Mouse (Mus musculus): ENCODE data around the gene Gata5. TPM values are rescaled to one million over a fixed set of nuclear protein-coding genes. Genes with fewer than 3 reads are reported as not detected.

The Gata5 gene
- polyA plus RNA-seq, 1 experiment from 2014 or later = 0.14 TPM

DNA sequence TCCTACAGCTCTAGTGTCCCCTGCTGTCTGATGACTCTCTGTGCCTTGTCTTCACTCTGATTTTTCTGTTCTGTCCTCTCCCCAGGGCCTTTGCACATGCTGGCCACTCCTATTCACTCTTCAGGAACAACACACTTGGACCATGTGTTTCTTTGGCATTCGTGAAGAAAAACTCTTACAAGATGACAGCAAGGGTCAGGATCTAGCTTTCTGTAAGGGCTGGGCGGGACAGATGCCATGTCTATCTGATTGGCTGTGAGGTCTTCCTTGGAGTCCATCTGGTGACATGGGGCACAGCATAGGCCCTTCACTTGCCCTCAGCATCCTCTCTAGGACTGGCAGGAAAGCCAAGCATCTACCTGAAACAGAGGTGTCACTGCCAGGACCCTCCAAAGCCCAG, 28.5 kb downstream of the Gata5 start:
- no peaks in the 10 kb centered on the region; the same call in 1 of the 2 replicates for H3K9me3 ChIP-seq (replicated peaks; ENCODE audit: control insufficient read depth, low read length)
- WGBS = 63% methylated on average over 2 of the region's 2 CpGs
- H3K9ac ChIP-seq (replicated peaks; ENCODE audit: low read length) = no peak overlapping the region
- H3K4me3 ChIP-seq (ENCODE audit: low read depth, low read length) = no peak overlapping the region
- H3K4me2 ChIP-seq (ENCODE audit: low read depth, low read length) = no peak overlapping the region
- H3K27me3 ChIP-seq (ENCODE audit: control insufficient read depth, insufficient read depth, low read length) = no peaks in the 10 kb centered on the region
- H3K27ac ChIP-seq (replicated peaks; ENCODE audit: low read depth, low read length) = no peak overlapping the region
- no peaks in the 10 kb centered on the region for H3K4me1 ChIP-seq (ENCODE audit: control insufficient read depth, insufficient read depth, low read length)
- H3K36me3 ChIP-seq (replicated peaks; ENCODE audit: control insufficient read depth, insufficient read depth, low read depth, low read length) = no peaks in the 10 kb centered on the region
- ATAC-seq (replicated peaks; ENCODE audit: insufficient number of reproducible peaks, low FRiP score, low TSS enrichment, low read depth) (no peak), DNase-seq (ENCODE audit: low spot score) (no peak)

DNA sequence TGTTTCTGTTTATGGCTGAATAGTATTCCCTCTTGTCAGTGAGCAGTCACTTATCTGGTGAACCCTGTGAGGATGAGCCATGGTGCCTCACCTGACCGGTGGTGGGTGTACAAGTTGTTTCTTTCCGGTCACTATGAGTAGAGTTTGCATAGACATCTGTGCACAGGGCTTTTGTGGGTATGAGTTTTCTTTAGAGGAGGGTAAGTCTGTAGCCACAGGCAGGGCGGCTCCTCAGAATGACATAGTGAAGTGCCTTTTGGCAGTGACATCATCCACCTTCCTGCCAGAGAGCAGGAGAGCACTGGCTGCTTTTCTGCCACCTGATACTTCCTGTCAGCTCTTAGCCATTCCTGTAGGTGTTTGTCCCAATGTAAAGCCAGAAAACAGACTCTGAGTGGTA, 29.0 kb downstream of the Gata5 start:
- Histone ChIP-seq H3K36me3 (replicated peaks; ENCODE audit: control insufficient read depth, insufficient read depth, low read depth, low read length) (no peaks in the 10 kb centered on the region), H3K9ac (replicated peaks; ENCODE audit: low read length) (no peak overlapping the region), H3K4me1 (ENCODE audit: control insufficient read depth, insufficient read depth, low read length) (no peaks in the 10 kb centered on the region), H3K4me2 (ENCODE audit: low read depth, low read length) (no peak overlapping the region), H3K9me3 (replicated peaks; ENCODE audit: control insufficient read depth, low read length) (no peaks in the 10 kb centered on the region; the same call in 1 of the 2 replicates), H3K27ac (replicated peaks; ENCODE audit: low read depth, low read length) (no peak overlapping the region), H3K27me3 (ENCODE audit: control insufficient read depth, insufficient read depth, low read length) (no peaks in the 10 kb centered on the region), H3K4me3 (ENCODE audit: low read depth, low read length) (no peak overlapping the region)
- no peak for DNase-seq (ENCODE audit: low spot score)
- ATAC-seq (replicated peaks; ENCODE audit: insufficient number of reproducible peaks, low FRiP score, low TSS enrichment, low read depth) = no peak
- WGBS = 85% methylated on average over 3 of the region's 3 CpGs

DNA sequence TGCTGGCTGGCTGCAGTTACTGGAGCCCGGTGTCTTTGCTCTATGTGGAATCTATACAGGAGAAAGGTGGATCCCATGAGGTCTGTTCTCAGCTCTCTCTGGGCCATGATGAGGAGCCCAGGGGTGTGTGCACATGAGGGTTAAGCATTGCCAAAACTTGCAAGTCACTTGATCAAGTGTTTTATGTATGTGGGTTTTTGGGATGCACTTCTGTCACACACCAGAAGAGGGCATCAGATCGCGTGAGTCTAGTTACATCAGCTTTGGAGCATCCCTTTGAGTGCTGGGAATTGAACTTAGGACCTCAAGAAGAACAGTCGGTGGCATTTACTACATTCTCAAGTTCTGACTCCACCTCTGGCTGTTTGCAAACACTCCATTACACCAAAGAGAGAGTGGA, 29.9 kb downstream of the Gata5 start:
- DNase-seq (ENCODE audit: low spot score) = no peak
- 52% methylated on average over 4 of the region's 4 CpGs for WGBS

DNA sequence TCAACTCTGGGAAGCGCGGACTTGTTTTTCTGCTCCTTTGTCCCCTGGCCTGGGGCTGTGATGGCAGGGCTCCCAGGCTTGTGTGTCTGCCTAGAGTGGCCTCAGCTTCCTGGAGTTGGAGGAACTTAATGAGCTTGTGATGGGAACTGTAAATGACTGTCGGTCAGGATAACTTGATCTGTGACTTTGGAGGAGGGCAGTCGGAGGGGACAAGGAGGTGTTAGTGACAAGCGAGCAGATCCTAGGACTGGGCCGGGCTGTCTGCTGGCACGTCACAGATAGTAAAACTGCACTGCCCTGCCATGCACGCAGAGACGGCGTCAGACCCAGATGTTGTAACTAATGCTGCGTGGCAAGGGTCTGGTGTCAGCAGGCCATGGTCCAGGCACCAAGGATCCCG, 31.0 kb downstream of the Gata5 start:
- no peaks in the 10 kb centered on the region for H3K36me3 ChIP-seq (replicated peaks; ENCODE audit: control insufficient read depth, insufficient read depth, low read depth, low read length)
- no peaks in the 10 kb centered on the region for H3K27me3 ChIP-seq (ENCODE audit: control insufficient read depth, insufficient read depth, low read length)
- DNase-seq (ENCODE audit: low spot score) = no peak
- H3K9me3 ChIP-seq (replicated peaks; ENCODE audit: control insufficient read depth, low read length) = no peaks in the 10 kb centered on the region; the same call in 1 of the 2 replicates
- H3K9ac ChIP-seq (replicated peaks; ENCODE audit: low read length) = no peak overlapping the region
- no peak overlapping the region for H3K4me3 ChIP-seq (ENCODE audit: low read depth, low read length)
- H3K4me2 ChIP-seq (ENCODE audit: low read depth, low read length) = no peak overlapping the region
- H3K4me1 ChIP-seq (ENCODE audit: control insufficient read depth, insufficient read depth, low read length) = no peaks in the 10 kb centered on the region
- 86% methylated on average over 12 of the region's 12 CpGs for WGBS
- no peak overlapping the region for H3K27ac ChIP-seq (replicated peaks; ENCODE audit: low read depth, low read length)
- no peak for ATAC-seq (replicated peaks; ENCODE audit: insufficient number of reproducible peaks, low FRiP score, low TSS enrichment, low read depth)

More for the DNA sequence above, 29.9 kb downstream of the Gata5 start:
- Histone ChIP-seq H3K27ac (replicated peaks; ENCODE audit: low read depth, low read length) (no peak overlapping the region), H3K27me3 (ENCODE audit: control insufficient read depth, insufficient read depth, low read length) (no peaks in the 10 kb centered on the region), H3K36me3 (replicated peaks; ENCODE audit: control insufficient read depth, insufficient read depth, low read depth, low read length) (no peaks in the 10 kb centered on the region), H3K4me2 (ENCODE audit: low read depth, low read length) (no peak overlapping the region), H3K4me3 (ENCODE audit: low read depth, low read length) (no peak overlapping the region), H3K9me3 (replicated peaks; ENCODE audit: control insufficient read depth, low read length) (no peaks in the 10 kb centered on the region; the same call in 1 of the 2 replicates), H3K4me1 (ENCODE audit: control insufficient read depth, insufficient read depth, low read length) (no peaks in the 10 kb centered on the region), H3K9ac (replicated peaks; ENCODE audit: low read length) (no peak overlapping the region)
- ATAC-seq (replicated peaks; ENCODE audit: insufficient number of reproducible peaks, low FRiP score, low TSS enrichment, low read depth) = no peak

DNA sequence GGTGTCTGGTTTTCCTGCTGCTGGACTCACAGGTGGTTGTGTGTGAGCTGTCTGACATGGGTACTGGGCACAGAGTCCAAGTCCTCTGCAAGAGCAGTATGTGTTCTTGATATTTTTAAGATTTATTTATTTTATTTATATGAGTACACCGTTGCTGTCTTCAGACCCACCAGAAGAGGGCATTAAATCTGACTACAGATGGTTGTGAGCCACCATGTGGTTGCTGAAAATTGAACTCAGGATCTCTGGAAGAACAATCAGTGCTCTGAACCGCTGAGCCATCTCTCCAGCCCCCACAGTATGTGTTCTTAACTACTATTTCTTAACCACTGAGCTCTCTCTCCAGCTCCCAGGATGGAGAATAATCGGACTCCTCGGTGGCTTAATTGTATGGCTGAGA, 32.3 kb downstream of the Gata5 start:
- no peak overlapping the region for H3K4me3 ChIP-seq (ENCODE audit: low read depth, low read length)
- ATAC-seq (replicated peaks; ENCODE audit: insufficient number of reproducible peaks, low FRiP score, low TSS enrichment, low read depth) (no peak), DNase-seq (ENCODE audit: low spot score) (no peak)
- H3K9ac ChIP-seq (replicated peaks; ENCODE audit: low read length) = no peak overlapping the region
- H3K9me3 ChIP-seq (replicated peaks; ENCODE audit: control insufficient read depth, low read length) = no peaks in the 10 kb centered on the region; the same call in 1 of the 2 replicates
- 74% methylated on average over 4 of the region's 4 CpGs for WGBS
- H3K4me1 ChIP-seq (ENCODE audit: control insufficient read depth, insufficient read depth, low read length) = no peaks in the 10 kb centered on the region
- H3K27me3 ChIP-seq (ENCODE audit: control insufficient read depth, insufficient read depth, low read length) = no peaks in the 10 kb centered on the region
- no peak overlapping the region for H3K4me2 ChIP-seq (ENCODE audit: low read depth, low read length)
- H3K27ac ChIP-seq (replicated peaks; ENCODE audit: low read depth, low read length) = no peak overlapping the region
- H3K36me3 ChIP-seq (replicated peaks; ENCODE audit: control insufficient read depth, insufficient read depth, low read depth, low read length) = no peaks in the 10 kb centered on the region

DNA sequence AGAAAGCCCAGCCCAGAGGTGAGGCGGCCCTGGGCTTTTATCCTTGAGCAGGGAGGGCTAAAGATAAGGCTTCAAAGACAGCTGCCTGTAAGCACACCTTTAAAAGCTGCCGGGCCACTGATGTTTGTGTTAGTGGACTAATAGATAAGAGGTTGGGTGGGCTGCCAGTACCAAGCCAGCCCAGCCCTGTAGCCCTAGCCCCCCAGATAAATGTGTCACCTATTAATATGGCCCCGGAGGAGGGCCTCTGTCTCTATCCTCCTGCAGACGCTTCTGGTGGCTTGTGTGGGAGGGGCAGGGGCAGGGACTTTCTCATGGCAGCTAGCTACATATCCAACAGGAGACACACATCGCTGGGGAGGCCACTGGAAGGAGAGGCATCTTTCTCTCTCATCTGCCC, 33.7 kb downstream of the Gata5 start:
- WGBS = 61% methylated on average over 5 of the region's 5 CpGs
- no peak for ATAC-seq (replicated peaks; ENCODE audit: insufficient number of reproducible peaks, low FRiP score, low TSS enrichment, low read depth)
- no peaks in the 10 kb centered on the region for H3K4me1 ChIP-seq (ENCODE audit: control insufficient read depth, insufficient read depth, low read length)
- no peaks in the 10 kb centered on the region; the same call in 1 of the 2 replicates for H3K9me3 ChIP-seq (replicated peaks; ENCODE audit: control insufficient read depth, low read length)
- H3K9ac ChIP-seq (replicated peaks; ENCODE audit: low read length) = no peak overlapping the region
- no peak overlapping the region for H3K4me3 ChIP-seq (ENCODE audit: low read depth, low read length)
- no peaks in the 10 kb centered on the region for H3K27me3 ChIP-seq (ENCODE audit: control insufficient read depth, insufficient read depth, low read length)
- no peak overlapping the region for H3K4me2 ChIP-seq (ENCODE audit: low read depth, low read length)
- DNase-seq (ENCODE audit: low spot score) = no peak
- no peaks in the 10 kb centered on the region for H3K36me3 ChIP-seq (replicated peaks; ENCODE audit: control insufficient read depth, insufficient read depth, low read depth, low read length)
- no peak overlapping the region for H3K27ac ChIP-seq (replicated peaks; ENCODE audit: low read depth, low read length)

DNA sequence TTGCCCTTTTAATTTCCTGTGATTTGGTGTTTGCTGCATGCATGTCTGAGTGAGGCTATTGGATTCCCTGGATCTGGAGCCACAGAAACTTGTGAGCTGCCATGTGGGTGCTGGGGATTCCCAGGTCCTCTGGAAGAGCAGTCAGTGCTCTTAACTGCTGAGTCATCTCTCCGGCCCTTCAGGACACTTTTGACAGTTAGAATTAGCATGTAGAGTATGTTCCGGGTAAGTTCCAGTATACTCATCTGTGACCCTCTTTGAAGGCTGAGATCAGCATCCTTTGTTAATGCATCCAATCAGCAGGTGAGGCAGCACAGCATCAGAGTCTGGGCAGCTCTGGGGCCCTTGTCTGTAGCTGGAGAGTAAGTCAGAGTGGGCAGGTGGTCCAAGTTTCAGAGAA, 34.2 kb downstream of the Gata5 start:
- no peak for ATAC-seq (replicated peaks; ENCODE audit: insufficient number of reproducible peaks, low FRiP score, low TSS enrichment, low read depth)
- H3K36me3 ChIP-seq (replicated peaks; ENCODE audit: control insufficient read depth, insufficient read depth, low read depth, low read length) = no peaks in the 10 kb centered on the region
- no peak overlapping the region for H3K4me2 ChIP-seq (ENCODE audit: low read depth, low read length)
- WGBS = 77% methylated on average over 2 of the region's 2 CpGs
- H3K27me3 ChIP-seq (ENCODE audit: control insufficient read depth, insufficient read depth, low read length) = no peaks in the 10 kb centered on the region
- H3K9me3 ChIP-seq (replicated peaks; ENCODE audit: control insufficient read depth, low read length) = no peaks in the 10 kb centered on the region; the same call in 1 of the 2 replicates
- H3K4me3 ChIP-seq (ENCODE audit: low read depth, low read length) = no peak overlapping the region
- no peaks in the 10 kb centered on the region for H3K4me1 ChIP-seq (ENCODE audit: control insufficient read depth, insufficient read depth, low read length)
- DNase-seq (ENCODE audit: low spot score) = no peak
- no peak overlapping the region for H3K27ac ChIP-seq (replicated peaks; ENCODE audit: low read depth, low read length)
- H3K9ac ChIP-seq (replicated peaks; ENCODE audit: low read length) = no peak overlapping the region

DNA sequence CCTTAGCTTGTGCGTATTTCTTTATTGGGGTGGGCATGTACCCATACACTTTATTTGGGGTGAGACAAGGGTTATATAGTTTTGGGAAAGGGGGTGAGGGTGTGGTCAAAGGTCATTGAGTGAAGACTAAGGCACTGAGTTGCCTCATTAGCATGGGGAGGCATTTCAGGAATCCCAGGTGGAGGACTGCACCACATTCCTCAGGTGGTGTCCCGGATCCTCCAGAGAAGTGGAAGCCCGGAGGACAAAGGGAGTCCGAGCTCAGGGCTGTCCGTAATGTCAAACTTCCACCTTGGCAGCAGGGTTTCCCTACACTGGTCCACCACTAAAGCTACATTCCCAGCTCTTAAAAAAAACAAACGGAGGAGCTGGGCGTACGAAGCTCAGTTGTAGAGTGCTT, 41.6 kb downstream of the Gata5 start:
- Histone ChIP-seq H3K4me2 (ENCODE audit: low read depth, low read length) (no peak overlapping the region), H3K4me1 (ENCODE audit: control insufficient read depth, insufficient read depth, low read length) (0 out of 2 replicates have a peak, but pooled peaks cover 2% of the 10 kb centered on the region), H3K27ac (replicated peaks; ENCODE audit: low read depth, low read length) (no peak overlapping the region), H3K36me3 (replicated peaks; ENCODE audit: control insufficient read depth, insufficient read depth, low read depth, low read length) (no peaks in the 10 kb centered on the region), H3K9me3 (replicated peaks; ENCODE audit: control insufficient read depth, low read length) (no peaks in the 10 kb centered on the region), H3K9ac (replicated peaks; ENCODE audit: low read length) (no peak overlapping the region), H3K27me3 (ENCODE audit: control insufficient read depth, insufficient read depth, low read length) (no peaks in the 10 kb centered on the region), H3K4me3 (ENCODE audit: low read depth, low read length) (no peak overlapping the region)
- 0 out of 2 replicates have a peak, but pooled peaks have one; percentile 2 for ATAC-seq (replicated peaks; ENCODE audit: insufficient number of reproducible peaks, low FRiP score, low TSS enrichment, low read depth)
- WGBS = 69% methylated on average over 8 of the region's 8 CpGs
- no peak for DNase-seq (ENCODE audit: low spot score)
